Mouse (Mus musculus): Measurements from ENCODE around the gene Erich4. TPM values are rescaled to one million over a fixed set of nuclear protein-coding genes. Genes with fewer than 3 reads are reported as not detected.

Gene Erich4
- total RNA-seq (2021), result not detected

GRCm38 (mm10) chr7:25615706-25616011 lies at the start of gene Erich4:
Gene Erich4 (minus strand): TSS chr7:25615892.
- peak in 1 of 2 experiments; percentile 3 for DNase-seq (ENCODE audit: low spot score in 2 of 2)
- intact Hi-C loops (cut with DNase I), result no loop called here

- DNase-seq (ENCODE audit: low spot score in 2 of 2), result peak; percentile 98 to 99
- intact Hi-C loops (cut with DNase I), result no loop called here
Measured at GRCm38 (mm10) chr7:25658657-25659472, 43.2 kb upstream of the Erich4 start, which contains the start of the genes Bckdha and Exosc5. Gene Bckdha (minus strand): TSS chr7:25658981. Gene Exosc5 (plus strand): TSS chr7:25659164.

GRCm38 (mm10) chr7:25657785-25658184 lies 42.1 kb upstream of the Erich4 start:
- intact Hi-C loops (cut with DNase I), result no loop called here
- DNase-seq (ENCODE audit: low spot score in 2 of 2), result no peak

GRCm38 (mm10) chr7:25655601-25656428 lies 40.1 kb upstream of the Erich4 start:
- intact Hi-C loops (cut with DNase I), result no loop called here

GRCm38 (mm10) chr7:25652244-25652759 lies 36.6 kb upstream of the Erich4 start:
- no peak for DNase-seq (ENCODE audit: low spot score in 2 of 2)
- intact Hi-C loops (cut with DNase I), result no loop called here

More at GRCm38 (mm10) chr7:25655601-25656428, 40.1 kb upstream of the Erich4 start:
- no peak for DNase-seq (ENCODE audit: low spot score in 2 of 2)

GRCm38 (mm10) chr7:25651281-25651680 lies 35.6 kb upstream of the Erich4 start:
- intact Hi-C loops (cut with DNase I), result no loop called here
- no peak for DNase-seq (ENCODE audit: low spot score in 2 of 2)

- intact Hi-C loops (cut with DNase I), result no loop called here
Measured at GRCm38 (mm10) chr7:25649839-25650238, 34.1 kb upstream of the Erich4 start.

GRCm38 (mm10) chr7:25647574-25648123 lies 32.0 kb upstream of the Erich4 start:
- no peak for DNase-seq (ENCODE audit: low spot score in 2 of 2)
- intact Hi-C loops (cut with DNase I), result no loop called here

More at GRCm38 (mm10) chr7:25649839-25650238, 34.1 kb upstream of the Erich4 start:
- no peak for DNase-seq (ENCODE audit: low spot score in 2 of 2)

- DNase-seq (ENCODE audit: low spot score in 2 of 2), result no peak
- intact Hi-C loops (cut with DNase I), result no loop called here
Measured at GRCm38 (mm10) chr7:25645074-25645473, 29.4 kb upstream of the Erich4 start.

GRCm38 (mm10) chr7:25644631-25645030 lies 28.9 kb upstream of the Erich4 start:
- intact Hi-C loops (cut with DNase I), result no loop called here
- DNase-seq (ENCODE audit: low spot score in 2 of 2), result no peak

GRCm38 (mm10) chr7:25644136-25644535 lies 28.4 kb upstream of the Erich4 start:
- DNase-seq (ENCODE audit: low spot score in 2 of 2), result no peak
- intact Hi-C loops (cut with DNase I), result no loop called here

- intact Hi-C loops (cut with DNase I), result no loop called here
- peak; percentile 50 to 58 for DNase-seq (ENCODE audit: low spot score in 2 of 2)
Measured at GRCm38 (mm10) chr7:25639754-25640153, 24.1 kb upstream of the Erich4 start.

GRCm38 (mm10) chr7:25637099-25637498 lies 21.4 kb upstream of the Erich4 start:
- intact Hi-C loops (cut with DNase I), result no loop called here
- DNase-seq (ENCODE audit: low spot score in 2 of 2), result no peak

GRCm38 (mm10) chr7:25636373-25636772 lies 20.7 kb upstream of the Erich4 start:
- intact Hi-C loops (cut with DNase I), result no loop called here
- DNase-seq (ENCODE audit: low spot score in 2 of 2), result no peak

GRCm38 (mm10) chr7:25632679-25633078 lies 17.0 kb upstream of the Erich4 start:
- intact Hi-C loops (cut with DNase I), result no loop called here

GRCm38 (mm10) chr7:25628323-25628620 lies 12.6 kb upstream of the Erich4 start:
- DNase-seq (ENCODE audit: low spot score in 2 of 2), result no peak
- intact Hi-C loops (cut with DNase I), result no loop called here

More at GRCm38 (mm10) chr7:25632679-25633078, 17.0 kb upstream of the Erich4 start:
- DNase-seq (ENCODE audit: low spot score in 2 of 2), result no peak

GRCm38 (mm10) chr7:25627431-25628322 lies 12.0 kb upstream of the Erich4 start:
- intact Hi-C loops (cut with DNase I), result no loop called here
- no peak for DNase-seq (ENCODE audit: low spot score in 2 of 2)

- intact Hi-C loops (cut with DNase I), result no loop called here
- DNase-seq (ENCODE audit: low spot score in 2 of 2), result no peak
Measured at GRCm38 (mm10) chr7:25626509-25627430, 11.1 kb upstream of the Erich4 start, which contains the start of gene B3gnt8. Gene B3gnt8 (plus strand): TSS chr7:25626654.
